Mouse (Mus musculus): ENCODE results near the gene Mrtfb. TPM values are rescaled to one million over a fixed set of nuclear protein-coding genes. Genes with fewer than 3 reads are reported as not detected.

The Mrtfb gene
- polyA plus RNA-seq, 1 experiment from 2014 or later, result 22.4 TPM

- Histone ChIP-seq H3K9ac (ENCODE audit: low read length) (no peak overlapping the region), H3K36me3 (ENCODE audit: control insufficient read depth, insufficient read depth, low read length) (no peaks in the 10 kb centered on the region), H3K4me3 (ENCODE audit: low read depth, low read length) (no peak overlapping the region), H3K27me3 (ENCODE audit: control insufficient read depth, insufficient read depth, low read length) (no peaks in the 10 kb centered on the region), H3K4me2 (ENCODE audit: low read depth, low read length, severe bottlenecking) (no peak overlapping the region), H3K9me3 (ENCODE audit: control insufficient read depth, low read length) (no peaks in the 10 kb centered on the region), H3K4me1 (replicated peaks; ENCODE audit: control insufficient read depth, insufficient read depth, low read length) (no peaks in the 10 kb centered on the region), H3K27ac (ENCODE audit: low read depth, low read length) (no peak overlapping the region; the same call in 1 of the 2 replicates)
- no peak for DNase-seq (ENCODE audit: low spot score)
- WGBS, result 61% methylated on average over 14 of the region's 14 CpGs
- ATAC-seq (replicated peaks; ENCODE audit: low FRiP score), result no peak
Measured at GRCm38 (mm10) chr16:13232912-13233802, 23.1 kb upstream of the Mrtfb start.

- no peak overlapping the region for H3K4me3 ChIP-seq (ENCODE audit: low read depth, low read length)
- H3K27ac ChIP-seq (ENCODE audit: low read depth, low read length), result no peak overlapping the region
- no peaks in the 10 kb centered on the region for H3K9me3 ChIP-seq (ENCODE audit: control insufficient read depth, low read length)
- H3K27me3 ChIP-seq (ENCODE audit: control insufficient read depth, insufficient read depth, low read length), result no peaks in the 10 kb centered on the region
- H3K9ac ChIP-seq (ENCODE audit: low read length), result no peak overlapping the region
- DNase-seq (ENCODE audit: low spot score), result no peak
- ATAC-seq (replicated peaks; ENCODE audit: low FRiP score), result no peak
- no peaks in the 10 kb centered on the region for H3K4me1 ChIP-seq (replicated peaks; ENCODE audit: control insufficient read depth, insufficient read depth, low read length)
- H3K4me2 ChIP-seq (ENCODE audit: low read depth, low read length, severe bottlenecking), result no peak overlapping the region
- 87% methylated on average over 4 of the region's 4 CpGs for WGBS
- no peaks in the 10 kb centered on the region for H3K36me3 ChIP-seq (ENCODE audit: control insufficient read depth, insufficient read depth, low read length)
Measured at GRCm38 (mm10) chr16:13239039-13239438, 17.2 kb upstream of the Mrtfb start.

GRCm38 (mm10) chr16:13239544-13239943 lies 16.7 kb upstream of the Mrtfb start:
- Histone ChIP-seq H3K27me3 (ENCODE audit: control insufficient read depth, insufficient read depth, low read length) (no peaks in the 10 kb centered on the region), H3K4me2 (ENCODE audit: low read depth, low read length, severe bottlenecking) (no peak overlapping the region), H3K9ac (ENCODE audit: low read length) (no peak overlapping the region), H3K36me3 (ENCODE audit: control insufficient read depth, insufficient read depth, low read length) (no peaks in the 10 kb centered on the region), H3K27ac (ENCODE audit: low read depth, low read length) (no peak overlapping the region), H3K4me3 (ENCODE audit: low read depth, low read length) (no peak overlapping the region), H3K9me3 (ENCODE audit: control insufficient read depth, low read length) (no peaks in the 10 kb centered on the region), H3K4me1 (replicated peaks; ENCODE audit: control insufficient read depth, insufficient read depth, low read length) (no peaks in the 10 kb centered on the region)
- 70% methylated on average over 2 of the region's 2 CpGs for WGBS
- no peak for DNase-seq (ENCODE audit: low spot score)
- ATAC-seq (replicated peaks; ENCODE audit: low FRiP score), result no peak

- Histone ChIP-seq H3K9ac (ENCODE audit: low read length) (no peak overlapping the region), H3K9me3 (ENCODE audit: control insufficient read depth, low read length) (no peaks in the 10 kb centered on the region), H3K4me3 (ENCODE audit: low read depth, low read length) (no peak overlapping the region), H3K36me3 (ENCODE audit: control insufficient read depth, insufficient read depth, low read length) (no peaks in the 10 kb centered on the region), H3K27ac (ENCODE audit: low read depth, low read length) (no peak overlapping the region), H3K4me1 (replicated peaks; ENCODE audit: control insufficient read depth, insufficient read depth, low read length) (no peaks in the 10 kb centered on the region), H3K27me3 (ENCODE audit: control insufficient read depth, insufficient read depth, low read length) (no peaks in the 10 kb centered on the region), H3K4me2 (ENCODE audit: low read depth, low read length, severe bottlenecking) (no peak overlapping the region)
- DNase-seq (ENCODE audit: low spot score) (no peak), ATAC-seq (replicated peaks; ENCODE audit: low FRiP score) (no peak)
- 77% methylated on average over 7 of the region's 7 CpGs for WGBS
Measured at GRCm38 (mm10) chr16:13240326-13240725, 16.0 kb upstream of the Mrtfb start.

GRCm38 (mm10) chr16:13245658-13246057 lies 10.6 kb upstream of the Mrtfb start:
- no peak overlapping the region for H3K4me3 ChIP-seq (ENCODE audit: low read depth, low read length)
- WGBS, result 20% methylated on average over 4 of the region's 4 CpGs
- no peak for DNase-seq (ENCODE audit: low spot score)
- no peaks in the 10 kb centered on the region for H3K36me3 ChIP-seq (ENCODE audit: control insufficient read depth, insufficient read depth, low read length)
- H3K9ac ChIP-seq (ENCODE audit: low read length), result no peak overlapping the region
- H3K27me3 ChIP-seq (ENCODE audit: control insufficient read depth, insufficient read depth, low read length), result no peaks in the 10 kb centered on the region
- H3K9me3 ChIP-seq (ENCODE audit: control insufficient read depth, low read length), result no peaks in the 10 kb centered on the region
- no peak for ATAC-seq (replicated peaks; ENCODE audit: low FRiP score)
- no peak overlapping the region for H3K4me2 ChIP-seq (ENCODE audit: low read depth, low read length, severe bottlenecking)
- H3K4me1 ChIP-seq (replicated peaks; ENCODE audit: control insufficient read depth, insufficient read depth, low read length), result no peaks in the 10 kb centered on the region
- no peak overlapping the region for H3K27ac ChIP-seq (ENCODE audit: low read depth, low read length)

- Histone ChIP-seq H3K4me3 (ENCODE audit: low read depth, low read length) (no peak overlapping the region), H3K27ac (ENCODE audit: low read depth, low read length) (no peak overlapping the region), H3K9ac (ENCODE audit: low read length) (no peak overlapping the region), H3K27me3 (ENCODE audit: control insufficient read depth, insufficient read depth, low read length) (no peaks in the 10 kb centered on the region), H3K4me2 (ENCODE audit: low read depth, low read length, severe bottlenecking) (no peak overlapping the region), H3K36me3 (ENCODE audit: control insufficient read depth, insufficient read depth, low read length) (no peaks in the 10 kb centered on the region), H3K4me1 (replicated peaks; ENCODE audit: control insufficient read depth, insufficient read depth, low read length) (no peaks in the 10 kb centered on the region), H3K9me3 (ENCODE audit: control insufficient read depth, low read length) (no peaks in the 10 kb centered on the region)
- WGBS, result 72% methylated on average over 3 of the region's 3 CpGs
- ATAC-seq (replicated peaks; ENCODE audit: low FRiP score) (no peak), DNase-seq (ENCODE audit: low spot score) (no peak)
Measured at GRCm38 (mm10) chr16:13246855-13247254, 9.4 kb upstream of the Mrtfb start.

GRCm38 (mm10) chr16:13250061-13250460 lies 6.2 kb upstream of the Mrtfb start:
- no peak overlapping the region for H3K4me2 ChIP-seq (ENCODE audit: low read depth, low read length, severe bottlenecking)
- ATAC-seq (replicated peaks; ENCODE audit: low FRiP score), result no peak
- H3K9me3 ChIP-seq (ENCODE audit: control insufficient read depth, low read length), result no peaks in the 10 kb centered on the region
- no peak overlapping the region for H3K27ac ChIP-seq (ENCODE audit: low read depth, low read length)
- H3K4me1 ChIP-seq (replicated peaks; ENCODE audit: control insufficient read depth, insufficient read depth, low read length), result no peaks in the 10 kb centered on the region
- no peaks in the 10 kb centered on the region for H3K36me3 ChIP-seq (ENCODE audit: control insufficient read depth, insufficient read depth, low read length)
- H3K9ac ChIP-seq (ENCODE audit: low read length), result no peak overlapping the region
- DNase-seq (ENCODE audit: low spot score), result no peak
- 80% methylated on average over 5 of the region's 5 CpGs for WGBS
- no peak overlapping the region for H3K4me3 ChIP-seq (ENCODE audit: low read depth, low read length)
- H3K27me3 ChIP-seq (ENCODE audit: control insufficient read depth, insufficient read depth, low read length), result no peaks in the 10 kb centered on the region

GRCm38 (mm10) chr16:13256667-13257527 lies 616 bp downstream of the Mrtfb start:
- H3K4me2 ChIP-seq (ENCODE audit: low read depth, low read length, severe bottlenecking), result peak overlapping the region; percentile 91

More at GRCm38 (mm10) chr16:13256667-13257527, 616 bp downstream of the Mrtfb start:
- Histone ChIP-seq H3K27ac (ENCODE audit: low read depth, low read length) (peak overlapping the region; percentile 59), H3K4me3 (ENCODE audit: low read depth, low read length) (peak overlapping the region; percentile 79), H3K9ac (ENCODE audit: low read length) (peak overlapping the region; percentile 92), H3K4me1 (replicated peaks; ENCODE audit: control insufficient read depth, insufficient read depth, low read length) (peaks cover 5% of the 10 kb centered on the region; the same call in 1 of the 2 replicates), H3K9me3 (ENCODE audit: control insufficient read depth, low read length) (no peaks in the 10 kb centered on the region), H3K36me3 (ENCODE audit: control insufficient read depth, insufficient read depth, low read length) (no peaks in the 10 kb centered on the region), H3K27me3 (ENCODE audit: control insufficient read depth, insufficient read depth, low read length) (no peaks in the 10 kb centered on the region)
- DNase-seq (ENCODE audit: low spot score), result no peak
- 6% methylated on average over 58 of the region's 64 CpGs for WGBS
- ATAC-seq (replicated peaks; ENCODE audit: low FRiP score), result peak; percentile 81
